Mouse (Mus musculus) heart, adult 18-20 months (tissue): ENCODE measurements around the gene Reep6. TPM values are rescaled to one million over a fixed set of nuclear protein-coding genes. Genes with fewer than 3 reads are reported as not detected.

Experiments
- DNase-seq, 2 experiments: peaks; one replicate each; pipeline ENCODE4 v3.0.0; 2021 to 2022; ENCODE audit warnings: mixed read lengths in 1 of 2
- total RNA-seq, 2 experiments: library from RNA; stranded (reverse); gene quantifications; 2 replicates each; pipeline ENCODE4 v1.2.3; 2021

Reep6 gene
- total RNA-seq, 2 experiments from 2014 or later = 4.8 to 5.3 TPM

DNA sequence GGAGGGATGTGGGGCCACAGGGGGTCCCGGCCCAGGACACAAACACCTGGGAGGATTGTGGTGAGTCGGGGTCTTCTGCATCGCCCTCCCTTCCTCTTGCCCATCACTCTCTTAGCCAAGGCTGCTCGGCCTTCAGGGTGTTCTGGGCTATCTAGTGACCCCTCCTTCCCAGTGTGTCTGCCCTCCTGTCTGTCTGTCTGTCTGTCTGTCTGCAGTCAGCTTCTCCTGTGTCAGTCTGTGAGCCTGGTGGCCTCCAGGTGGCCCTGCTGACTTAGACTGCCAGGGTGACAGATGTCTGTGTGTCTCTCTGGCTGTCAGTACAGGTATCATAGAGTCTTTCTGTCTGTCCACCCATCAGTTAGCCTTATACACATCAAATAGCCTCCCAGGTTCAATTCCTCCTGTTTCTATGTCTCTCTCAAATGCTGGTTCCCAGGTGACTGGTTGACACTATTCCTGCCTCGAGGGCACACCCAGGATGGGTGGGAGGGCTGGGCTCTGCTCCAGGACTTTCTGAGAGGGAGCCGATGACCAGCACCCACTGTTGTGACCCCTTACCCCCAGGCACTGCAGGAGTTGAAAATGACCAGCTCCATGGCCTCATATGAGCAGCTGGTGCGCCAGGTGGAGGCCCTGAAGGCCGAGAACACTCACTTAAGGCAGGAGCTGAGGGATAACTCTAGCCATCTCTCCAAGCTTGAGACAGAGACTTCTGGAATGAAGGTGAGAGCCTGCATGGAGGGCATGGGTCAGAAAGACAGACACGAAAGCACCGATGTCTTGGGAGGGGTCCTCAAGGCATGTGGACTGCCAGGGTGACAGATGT, 28.3 kb upstream of the Reep6 start:
- DNase-seq = no peak

DNA sequence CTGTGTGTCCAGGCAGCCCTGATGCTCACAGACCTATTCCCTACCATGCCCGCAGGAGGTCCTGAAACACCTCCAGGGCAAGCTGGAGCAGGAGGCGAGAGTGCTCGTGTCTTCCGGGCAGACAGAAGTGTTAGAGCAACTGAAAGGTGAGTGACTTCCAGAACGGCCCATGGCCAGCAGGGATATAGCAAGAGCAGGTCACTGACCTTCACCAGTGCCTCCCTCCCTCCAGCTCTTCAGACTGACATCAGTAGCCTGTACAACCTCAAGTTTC, 27.7 kb upstream of the Reep6 start:
- DNase-seq = no peak

DNA sequence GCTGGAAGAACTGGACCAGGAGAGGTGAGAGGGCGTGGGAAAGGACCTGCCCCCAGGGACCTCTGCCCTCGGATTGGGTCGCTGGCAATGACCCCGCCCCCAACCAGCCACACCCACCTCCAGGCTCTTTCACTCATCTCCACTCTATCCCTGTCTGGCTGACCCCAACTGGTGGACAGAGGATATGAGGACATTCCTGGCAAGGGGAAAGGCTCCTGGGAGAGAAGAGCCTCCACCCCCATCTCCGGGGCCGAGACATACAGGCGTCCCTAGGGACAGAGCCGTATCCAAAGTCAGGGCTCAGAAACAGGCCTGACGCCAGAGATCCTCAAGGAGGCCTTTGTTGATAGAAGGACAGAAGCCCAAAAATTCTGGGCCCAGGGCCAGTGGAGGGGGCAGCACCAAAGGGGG, 27.3 kb upstream of the Reep6 start:
- DNase-seq = peak; percentile 87 to 92

- no peak for DNase-seq
Measured at GRCm38 (mm10) chr10:80304458-80304857, 25.3 kb upstream of the Reep6 start.

GRCm38 (mm10) chr10:80304862-80305261, 24.9 kb upstream of the Reep6 start:
- DNase-seq = no peak

- no peak for DNase-seq
Measured at GRCm38 (mm10) chr10:80311560-80311959, 18.2 kb upstream of the Reep6 start.

GRCm38 (mm10) chr10:80312586-80313504, 16.9 kb upstream of the Reep6 start:
- DNase-seq = no peak

DNA sequence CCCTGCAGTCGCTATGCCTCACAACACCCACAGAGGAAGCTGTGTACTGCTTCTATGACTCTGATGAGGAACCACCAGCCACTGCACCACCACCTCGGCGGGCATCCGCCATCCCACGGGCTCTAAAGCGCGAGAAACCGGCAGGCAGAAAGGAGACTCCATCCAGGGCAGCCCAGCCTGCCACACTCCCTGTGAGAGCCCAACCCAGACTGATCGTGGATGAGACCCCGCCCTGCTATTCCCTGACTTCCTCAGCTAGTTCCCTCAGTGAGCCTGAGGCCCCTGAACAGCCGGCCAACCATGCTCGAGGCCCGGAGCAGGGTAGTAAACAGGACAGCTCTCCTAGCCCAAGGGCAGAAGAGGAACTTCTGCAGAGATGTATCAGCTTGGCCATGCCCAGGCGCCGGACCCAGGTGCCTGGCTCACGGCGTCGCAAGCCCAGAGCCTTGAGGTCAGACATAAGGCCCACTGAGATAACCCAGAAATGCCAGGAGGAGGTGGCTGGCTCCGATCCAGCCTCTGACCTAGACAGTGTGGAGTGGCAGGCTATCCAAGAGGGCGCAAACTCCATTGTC, 16.0 kb upstream of the Reep6 start:
- no peak for DNase-seq

DNA sequence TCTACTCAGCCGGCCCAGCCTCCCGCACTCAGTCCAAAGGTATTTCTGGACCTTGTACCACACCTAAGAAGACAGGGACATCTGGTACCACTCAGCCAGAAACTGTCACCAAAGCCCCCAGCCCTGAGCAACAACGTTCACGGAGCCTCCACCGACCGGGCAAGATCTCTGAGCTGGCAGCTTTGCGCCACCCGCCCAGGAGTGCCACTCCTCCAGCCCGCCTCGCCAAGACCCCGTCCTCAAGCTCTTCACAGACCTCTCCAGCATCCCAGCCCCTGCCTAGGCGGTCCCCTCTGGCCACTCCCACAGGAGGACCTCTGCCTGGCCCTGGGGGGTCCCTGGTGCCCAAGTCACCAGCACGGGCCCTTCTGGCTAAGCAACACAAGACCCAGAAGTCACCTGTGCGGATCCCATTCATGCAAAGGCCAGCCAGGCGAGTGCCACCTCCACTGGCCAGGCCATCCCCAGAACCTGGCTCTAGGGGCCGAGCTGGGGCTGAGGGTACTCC, 15.2 kb upstream of the Reep6 start:
- no peak for DNase-seq

DNA sequence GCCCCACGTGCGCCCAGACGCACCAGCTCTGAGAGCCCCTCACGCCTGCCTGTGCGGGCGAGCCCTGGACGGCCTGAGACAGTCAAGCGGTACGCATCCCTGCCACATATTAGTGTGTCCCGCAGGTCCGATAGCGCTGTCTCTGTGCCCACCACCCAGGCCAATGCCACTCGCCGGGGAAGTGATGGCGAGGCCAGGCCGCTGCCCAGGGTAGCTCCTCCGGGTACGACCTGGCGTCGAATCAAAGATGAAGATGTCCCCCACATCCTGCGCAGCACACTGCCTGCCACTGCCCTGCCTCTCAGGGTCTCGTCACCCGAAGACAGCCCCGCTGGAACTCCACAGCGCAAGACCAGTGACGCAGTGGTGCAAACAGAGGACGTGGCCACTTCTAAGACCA, 14.4 kb upstream of the Reep6 start:
- DNase-seq = no peak

GRCm38 (mm10) chr10:80316359-80316781, 13.4 kb upstream of the Reep6 start:
- no peak for DNase-seq

DNA sequence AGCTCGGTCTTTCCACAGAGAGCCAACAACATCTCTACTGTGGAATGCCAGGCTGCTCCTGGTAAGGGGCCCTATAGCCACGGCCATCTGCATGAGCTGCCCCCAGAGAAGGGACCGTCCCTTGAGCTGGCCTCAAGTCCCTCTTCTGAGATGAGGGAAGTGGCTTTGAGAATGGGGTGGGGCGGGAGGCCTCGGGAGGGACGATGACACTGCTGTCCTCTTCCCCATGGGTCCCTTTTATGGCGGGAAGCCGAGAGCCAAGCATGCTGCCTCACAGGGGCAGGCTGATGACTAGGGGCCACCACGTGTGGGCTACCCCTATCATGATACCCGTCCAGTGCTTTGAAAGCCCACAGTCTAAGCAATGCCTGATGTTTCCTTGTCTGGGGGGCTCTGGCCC, 12.7 kb upstream of the Reep6 start:
- DNase-seq = no peak

- peak; percentile 96 for DNase-seq
Measured at GRCm38 (mm10) chr10:80320340-80320760, 9.4 kb upstream of the Reep6 start, which contains the start of gene 2310011J03Rik. 2310011J03Rik (minus strand) TSS chr10:80320537.

DNA sequence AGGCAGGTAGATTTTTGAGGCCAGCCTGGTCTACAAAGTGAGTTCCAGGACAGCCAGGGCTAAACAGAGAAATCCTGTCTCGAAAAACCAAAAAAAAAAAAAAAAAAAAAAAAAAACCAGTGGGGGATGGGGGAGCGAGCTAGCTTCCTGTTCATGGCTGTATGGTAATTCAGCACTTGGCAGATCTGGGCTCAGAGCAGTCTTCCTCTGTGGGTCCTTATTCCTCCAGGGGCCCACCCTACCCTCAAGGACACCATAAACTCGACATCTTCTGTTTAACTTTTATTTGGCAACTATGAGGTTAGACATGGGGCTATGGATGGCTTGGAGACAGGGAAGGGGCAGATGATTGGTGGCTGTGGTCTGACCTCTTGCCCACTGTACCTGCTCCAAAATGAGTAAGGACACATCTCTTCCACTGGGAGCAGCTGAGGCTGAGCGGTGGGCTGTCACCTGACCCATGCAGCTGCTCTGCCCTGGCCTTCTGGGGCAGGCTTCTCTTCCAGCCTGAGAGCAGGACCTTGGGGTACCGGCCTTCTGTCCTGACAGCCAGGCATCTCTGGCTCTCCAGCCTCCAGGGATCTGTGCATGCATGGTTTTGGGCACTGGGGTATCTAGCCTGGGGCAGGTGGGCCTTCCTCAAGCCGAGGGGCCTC, 8.6 kb upstream of the Reep6 start:
- DNase-seq = no peak

DNA sequence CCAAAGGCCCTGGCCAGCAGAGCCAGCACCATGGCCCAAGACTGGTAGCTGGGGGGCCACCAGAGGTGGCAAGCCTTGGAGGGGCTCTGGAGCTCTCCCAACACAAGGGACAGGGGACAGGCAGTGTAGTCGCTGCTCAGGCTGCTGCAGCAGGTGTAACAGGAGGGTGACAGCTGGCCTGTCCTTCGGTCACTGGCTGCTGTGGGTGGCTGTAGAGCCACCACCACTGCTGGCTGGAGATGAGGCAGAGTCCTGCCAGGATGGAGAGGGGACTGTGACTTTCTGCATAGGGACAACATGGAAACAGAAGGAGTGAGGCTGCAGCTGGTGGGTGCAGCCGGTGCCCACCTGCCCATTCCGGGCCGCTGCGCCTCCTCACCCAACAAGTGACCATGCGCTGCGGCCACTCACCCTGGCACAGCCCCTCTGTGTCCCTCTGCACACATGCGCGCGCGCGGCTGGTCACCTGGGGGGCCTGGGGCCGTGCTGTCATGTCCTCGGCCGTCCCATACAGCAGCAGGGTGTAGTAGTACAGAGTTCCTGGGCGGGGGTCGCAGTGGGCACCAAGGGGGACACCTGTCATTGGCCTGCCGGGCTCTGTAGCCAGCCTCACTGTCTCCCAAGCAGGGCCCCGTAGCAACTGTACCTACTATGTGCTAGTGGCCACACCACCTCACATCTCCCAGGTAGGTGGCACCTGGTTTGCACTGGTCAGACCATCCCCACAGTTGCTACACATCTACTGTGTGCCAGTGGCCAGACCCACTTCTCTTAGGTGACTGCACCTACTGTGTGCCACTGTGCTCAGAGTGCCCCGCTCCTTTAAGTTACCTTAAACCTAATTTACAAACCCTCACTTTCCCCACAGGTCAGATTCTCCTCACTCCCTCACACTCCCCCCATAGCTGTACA, 7.8 kb upstream of the Reep6 start:
- DNase-seq = no peak

GRCm38 (mm10) chr10:80322811-80323211, 6.9 kb upstream of the Reep6 start:
- DNase-seq = peak; percentile 43 to 53

DNA sequence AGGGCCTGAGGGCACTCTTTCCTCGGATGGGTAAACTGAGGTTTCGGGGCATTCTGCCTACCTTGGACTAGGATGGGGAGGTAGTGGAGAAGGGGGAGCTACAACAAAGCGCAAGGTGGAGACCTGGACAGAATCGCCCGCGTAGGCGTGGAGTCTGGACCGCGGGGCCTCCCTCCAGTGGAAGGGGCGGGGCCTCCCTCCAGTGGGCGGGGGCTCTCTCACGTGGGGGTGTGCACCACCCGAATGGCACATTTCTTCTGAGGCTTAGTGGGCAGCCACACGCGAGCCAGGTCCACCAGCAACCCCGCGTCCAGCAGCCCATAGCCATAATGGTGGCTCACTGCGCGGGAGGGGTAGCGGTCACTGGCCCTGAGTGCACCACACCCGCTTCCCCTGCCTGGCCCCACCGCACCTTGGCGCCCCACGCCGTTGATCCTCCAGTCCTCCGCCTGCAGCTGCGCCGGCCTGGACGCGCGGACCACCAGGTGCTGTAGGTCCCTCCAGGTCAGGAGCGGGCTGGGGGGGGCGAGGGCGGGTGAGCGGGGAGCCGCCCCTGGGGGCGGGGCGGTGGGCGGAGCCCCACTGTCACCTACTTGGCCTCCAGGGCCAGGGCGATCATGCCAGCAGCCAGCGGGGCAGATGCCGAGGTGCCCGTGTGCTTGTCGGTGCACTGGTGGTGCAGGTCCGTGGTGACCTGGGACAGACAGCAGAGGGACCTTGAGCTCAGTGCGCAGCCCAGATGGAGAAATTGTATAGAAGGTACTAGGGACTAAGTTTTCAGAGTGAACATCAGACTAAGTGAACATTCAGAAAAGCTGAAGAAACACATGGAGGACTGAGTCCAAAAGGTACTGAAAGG, 6.3 kb upstream of the Reep6 start:
- peak; percentile 83 to 87 for DNase-seq

DNA sequence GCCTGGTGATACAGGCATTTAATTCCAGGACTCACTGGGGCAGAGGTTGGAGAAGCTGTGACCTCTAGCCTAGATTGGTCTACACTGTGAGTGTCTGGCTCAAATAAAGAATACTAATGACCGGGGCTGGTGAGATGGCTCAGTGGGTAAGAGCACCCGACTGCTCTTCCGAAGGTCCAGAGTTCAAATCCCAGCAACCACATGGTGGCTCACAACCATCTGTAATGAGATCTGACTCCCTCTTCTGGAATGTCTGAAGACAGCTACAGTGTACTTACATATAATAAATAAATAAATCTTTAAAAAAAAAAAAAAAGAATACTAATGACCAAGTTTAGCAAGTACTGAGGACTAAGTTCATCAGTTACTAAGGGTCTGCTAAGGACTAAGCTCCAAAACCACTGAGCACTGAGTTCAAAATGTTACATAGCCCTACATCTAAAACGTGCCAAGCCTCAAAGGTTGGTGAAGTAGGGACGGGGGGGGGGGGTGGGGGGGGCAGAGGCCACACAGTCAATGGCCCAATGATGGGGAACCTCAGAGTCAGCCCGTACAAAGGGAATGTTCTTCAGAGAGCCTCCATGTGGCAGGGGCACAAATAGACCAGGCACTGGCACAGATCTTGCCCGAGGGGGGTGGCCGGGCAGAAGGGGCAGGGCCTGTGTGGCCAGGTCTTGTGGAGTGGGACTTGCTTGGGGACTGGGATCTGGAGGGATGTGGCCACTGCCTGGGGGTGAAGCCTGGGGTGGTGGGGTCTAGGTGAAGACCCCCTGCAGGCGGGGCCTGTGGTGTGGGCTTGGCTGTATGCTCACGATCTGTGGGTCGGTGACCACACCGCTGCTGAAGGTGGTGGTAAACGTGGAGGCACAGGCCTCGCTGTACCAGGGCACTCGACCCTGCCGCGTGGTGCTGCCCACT, 5.4 kb upstream of the Reep6 start:
- DNase-seq = peak in 1 of 2 experiments; percentile 51

DNA sequence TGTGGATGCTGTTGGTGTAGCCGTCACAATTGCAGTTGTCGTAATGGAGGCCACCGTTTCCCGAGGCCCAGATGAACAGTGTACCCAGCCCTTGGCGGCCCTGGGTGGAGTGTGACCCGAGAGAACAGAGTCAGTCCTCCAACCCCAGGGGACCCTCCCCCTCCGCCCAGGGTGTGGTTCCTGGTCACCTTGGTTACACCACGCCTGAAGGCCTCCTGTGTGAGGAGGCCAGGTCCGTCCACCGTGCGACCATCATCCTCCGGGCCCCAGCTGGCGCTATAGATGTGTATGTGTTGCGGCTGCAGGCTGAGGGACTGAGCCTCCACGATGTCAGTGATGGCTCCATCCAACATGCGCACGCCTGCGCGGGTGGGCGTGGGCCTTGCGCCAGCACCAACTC, 4.7 kb upstream of the Reep6 start:
- no peak for DNase-seq
